Mouse (Mus musculus): ENCODE data around the gene Idh3b. TPM values are rescaled to one million over a fixed set of nuclear protein-coding genes. Genes with fewer than 3 reads are reported as not detected.

The Idh3b gene
- 353 and 375 TPM in 2 replicates for polyA plus RNA-seq (2012; rRNA removed)

GRCm38 (mm10) chr2:130283854-130284654, at the start of gene Idh3b:
TSS of gene Idh3b (minus strand) at chr2:130284547.
- TF ChIP-seq CTCF (IDR thresholded peaks at IDR 0.05; ENCODE audit: extremely low read depth, insufficient read depth, low read length) (no peak), POLR2A (IDR thresholded peaks at IDR 0.05; ENCODE audit: extremely low read depth, insufficient read depth, low read length) (peak; percentile 90)
- H3K27ac ChIP-seq (ENCODE audit: insufficient read depth, low read length): peak within 1 kb of the TSS; percentile 83
- H3K4me1 ChIP-seq (ENCODE audit: control insufficient read depth, insufficient read depth, low read length): peaks cover 4% of the 10 kb centered on the region; the same call in 1 of the 2 replicates
- peak within 1 kb of the TSS; percentile 96 for H3K4me3 ChIP-seq (ENCODE audit: insufficient read depth, low read length)

- Histone ChIP-seq H3K4me3 (ENCODE audit: insufficient read depth, low read length) (no peak overlapping the region), H3K4me1 (ENCODE audit: control insufficient read depth, insufficient read depth, low read length) (no peaks in the 10 kb centered on the region), H3K27ac (ENCODE audit: insufficient read depth, low read length) (no peak overlapping the region)
- TF ChIP-seq POLR2A (IDR thresholded peaks at IDR 0.05; ENCODE audit: extremely low read depth, insufficient read depth, low read length) (no peak), CTCF (IDR thresholded peaks at IDR 0.05; ENCODE audit: extremely low read depth, insufficient read depth, low read length) (no peak)
These were observed 45.2 kb upstream of the Idh3b start for GRCm38 (mm10) chr2:130329502-130329901.

- Histone ChIP-seq H3K4me1 (ENCODE audit: control insufficient read depth, insufficient read depth, low read length) (no peaks in the 10 kb centered on the region), H3K4me3 (ENCODE audit: insufficient read depth, low read length) (no peak overlapping the region), H3K27ac (ENCODE audit: insufficient read depth, low read length) (no peak overlapping the region)
- TF ChIP-seq CTCF (IDR thresholded peaks at IDR 0.05; ENCODE audit: extremely low read depth, insufficient read depth, low read length): no peak
- TF ChIP-seq POLR2A (IDR thresholded peaks at IDR 0.05; ENCODE audit: extremely low read depth, insufficient read depth, low read length): no peak
These were observed 42.7 kb upstream of the Idh3b start for GRCm38 (mm10) chr2:130327057-130327456.

GRCm38 (mm10) chr2:130303014-130303413, 18.7 kb upstream of the Idh3b start:
- no peak for TF ChIP-seq POLR2A (IDR thresholded peaks at IDR 0.05; ENCODE audit: extremely low read depth, insufficient read depth, low read length)
- TF ChIP-seq CTCF (IDR thresholded peaks at IDR 0.05; ENCODE audit: extremely low read depth, insufficient read depth, low read length): no peak
- H3K4me3 ChIP-seq (ENCODE audit: insufficient read depth, low read length): no peak overlapping the region

DNA sequence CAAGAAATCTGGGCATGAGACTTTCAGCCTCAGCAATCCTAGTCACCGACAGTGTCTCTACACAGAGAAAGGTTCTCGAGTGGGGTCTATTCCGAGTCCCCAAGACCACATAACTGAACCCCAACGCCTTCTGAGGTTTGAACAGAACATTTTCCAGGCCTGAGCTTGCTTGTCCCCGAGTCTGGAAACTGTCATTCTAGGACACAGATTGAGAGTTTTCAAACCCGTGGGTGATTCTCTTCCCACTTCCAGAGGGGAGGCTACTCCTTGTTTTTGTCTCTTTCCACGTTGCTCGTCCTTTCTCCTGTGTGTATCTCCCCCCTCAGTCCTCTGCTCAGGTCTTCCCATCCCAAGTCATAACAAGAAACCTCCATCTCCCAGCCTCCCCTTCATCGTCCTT, 13.2 kb upstream of the Idh3b start:
- no peaks in the 10 kb centered on the region for H3K4me1 ChIP-seq (ENCODE audit: control insufficient read depth, insufficient read depth, low read length)
- no peak overlapping the region for H3K27ac ChIP-seq (ENCODE audit: insufficient read depth, low read length)
- H3K4me3 ChIP-seq (ENCODE audit: insufficient read depth, low read length): no peak overlapping the region
- TF ChIP-seq POLR2A (IDR thresholded peaks at IDR 0.05; ENCODE audit: extremely low read depth, insufficient read depth, low read length) (no peak), CTCF (IDR thresholded peaks at IDR 0.05; ENCODE audit: extremely low read depth, insufficient read depth, low read length) (no peak)

More at GRCm38 (mm10) chr2:130303014-130303413, 18.7 kb upstream of the Idh3b start:
- Histone ChIP-seq H3K27ac (ENCODE audit: insufficient read depth, low read length) (no peak overlapping the region), H3K4me1 (ENCODE audit: control insufficient read depth, insufficient read depth, low read length) (no peaks in the 10 kb centered on the region)

GRCm38 (mm10) chr2:130296134-130296745, 11.9 kb upstream of the Idh3b start:
- Histone ChIP-seq H3K27ac (ENCODE audit: insufficient read depth, low read length) (no peak overlapping the region), H3K4me3 (ENCODE audit: insufficient read depth, low read length) (peak overlapping the region; percentile 51), H3K4me1 (ENCODE audit: control insufficient read depth, insufficient read depth, low read length) (no peaks in the 10 kb centered on the region)
- TF ChIP-seq CTCF (IDR thresholded peaks at IDR 0.05; ENCODE audit: extremely low read depth, insufficient read depth, low read length) (no peak), POLR2A (IDR thresholded peaks at IDR 0.05; ENCODE audit: extremely low read depth, insufficient read depth, low read length) (no peak)

DNA sequence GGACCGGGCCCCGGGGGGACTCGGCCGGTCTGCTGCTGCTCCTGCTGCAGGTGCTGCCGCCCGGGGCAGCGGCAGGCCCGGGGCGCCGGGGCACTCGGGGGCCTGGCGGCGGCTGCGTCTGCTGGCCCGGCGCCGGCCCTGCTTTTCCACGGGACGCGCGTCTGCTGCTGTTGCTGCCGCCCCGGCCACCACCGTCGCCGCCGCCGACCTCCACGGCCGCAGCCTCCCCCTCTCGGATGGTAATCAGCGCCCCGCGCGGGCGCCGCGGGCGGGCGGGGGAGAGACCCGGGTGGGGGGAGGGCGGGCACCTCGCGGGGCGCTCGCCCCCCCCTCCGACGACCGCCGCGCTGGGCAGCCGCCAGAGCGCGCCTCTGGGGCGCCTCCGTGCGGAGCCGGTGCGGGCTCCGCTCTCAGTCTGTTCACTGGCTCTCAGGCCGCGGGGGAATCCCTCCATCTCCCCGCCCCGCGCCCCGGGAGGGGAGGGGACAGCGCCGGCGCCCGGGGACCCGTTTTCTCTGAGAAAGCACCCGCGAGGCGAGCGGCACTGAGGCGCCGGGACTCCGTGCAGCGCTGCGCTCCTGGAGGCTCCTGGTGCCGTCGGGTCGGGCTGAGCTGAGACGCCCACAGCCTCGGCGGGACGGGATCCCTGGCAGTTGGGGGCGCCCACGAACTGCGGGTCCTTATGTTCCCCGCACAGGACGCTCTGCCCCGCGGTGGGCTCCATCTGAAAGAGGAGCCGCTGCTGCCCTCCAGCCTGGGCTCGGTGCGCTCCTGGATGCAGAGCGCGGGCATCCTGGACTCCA, 11.2 kb upstream of the Idh3b start:
- Histone ChIP-seq H3K4me1 (ENCODE audit: control insufficient read depth, insufficient read depth, low read length) (no peaks in the 10 kb centered on the region), H3K27ac (ENCODE audit: insufficient read depth, low read length) (no peak overlapping the region), H3K4me3 (ENCODE audit: insufficient read depth, low read length) (peak overlapping the region; percentile 51)
- TF ChIP-seq CTCF (IDR thresholded peaks at IDR 0.05; ENCODE audit: extremely low read depth, insufficient read depth, low read length): no peak
- TF ChIP-seq POLR2A (IDR thresholded peaks at IDR 0.05; ENCODE audit: extremely low read depth, insufficient read depth, low read length): no peak

- peak within 1 kb of the TSS; percentile 51 for H3K4me3 ChIP-seq (ENCODE audit: insufficient read depth, low read length)
- no peak within 1 kb of the TSS for H3K27ac ChIP-seq (ENCODE audit: insufficient read depth, low read length)
- TF ChIP-seq POLR2A (IDR thresholded peaks at IDR 0.05; ENCODE audit: extremely low read depth, insufficient read depth, low read length) (no peak), CTCF (IDR thresholded peaks at IDR 0.05; ENCODE audit: extremely low read depth, insufficient read depth, low read length) (no peak)
- no peaks in the 10 kb centered on the region for H3K4me1 ChIP-seq (ENCODE audit: control insufficient read depth, insufficient read depth, low read length)
These were observed 10.6 kb upstream of the Idh3b start, which contains the start of gene Ebf4 for GRCm38 (mm10) chr2:130294936-130295277. TSS of gene Ebf4 (plus strand) at chr2:130295169.

- Histone ChIP-seq H3K27ac (ENCODE audit: insufficient read depth, low read length) (no peak overlapping the region), H3K4me3 (ENCODE audit: insufficient read depth, low read length) (peak overlapping the region; percentile 51), H3K4me1 (ENCODE audit: control insufficient read depth, insufficient read depth, low read length) (no peaks in the 10 kb centered on the region)
- no peak for TF ChIP-seq CTCF (IDR thresholded peaks at IDR 0.05; ENCODE audit: extremely low read depth, insufficient read depth, low read length)
- no peak for TF ChIP-seq POLR2A (IDR thresholded peaks at IDR 0.05; ENCODE audit: extremely low read depth, insufficient read depth, low read length)
These were observed 10.0 kb upstream of the Idh3b start for GRCm38 (mm10) chr2:130294218-130294935.
